Mouse (Mus musculus): Measurements from ENCODE around the gene Egfl8.

DNA sequence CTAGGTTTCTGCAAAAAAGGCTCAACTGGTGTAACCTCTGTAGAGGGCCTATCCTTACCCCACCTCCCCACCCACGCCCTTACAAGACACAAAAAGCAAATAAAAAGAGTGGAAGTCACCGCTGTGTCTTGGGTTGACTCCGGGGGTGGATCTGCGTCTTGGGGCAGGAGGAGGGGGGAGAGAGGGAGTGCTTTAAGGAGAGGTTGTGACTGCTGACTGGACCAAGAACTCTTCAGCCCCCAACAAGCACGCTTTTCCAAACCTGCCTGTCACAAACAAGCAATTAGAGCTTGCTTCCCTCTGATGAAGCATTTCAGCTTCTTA is 12.8 kb upstream of the Egfl8 start:
- no peak for TF ChIP-seq CTCF (IDR thresholded peaks at IDR 0.05; ENCODE audit: extremely low read depth, insufficient read depth, insufficient read length, insufficient replicate concordance)
- no peak for TF ChIP-seq POLR2A (IDR thresholded peaks at IDR 0.05; ENCODE audit: low read depth, low read length)

All from spleen, adult 2 months (tissue).